ENCODE assay signal across 17 mouse cellular contexts in genomic region chr17:7666781-7667398, GRCm38 (mm10).
DNase-seq lines count a peak whose midpoint lies in the region; ATAC-seq lines count a peak whose summit lies in the region.
"Had no signal": no experiment of that assay in that cellular context is flagged by ENCODE, and none has a peak within 500 bp of the region (broad histone marks: within the 10 kb centered on the region; RNA-seq: fewer than 3 reads in every experiment).

No protein-coding gene starts in this region.

- ATAC-seq in embryonic facial prominence, embryonic 14.5 days (ENCODE audit: low read depth), result no peak
- ATAC-seq in embryonic facial prominence, embryonic 15.5 days (ENCODE audit: insufficient number of reproducible peaks, low FRiP score, low TSS enrichment, low read depth), result no peak
- ATAC-seq: forebrain, embryonic 16.5 days had no signal

- H3K4me1 ChIP-seq in embryonic facial prominence, embryonic 14.5 days (ENCODE audit: control insufficient read depth, insufficient read depth, low read length), result 0 out of 2 replicates have a peak, but pooled peaks cover 2% of the 10 kb centered on the region
- H3K4me1 ChIP-seq in embryonic facial prominence, embryonic 10.5 days, result peaks cover 18% of the 10 kb centered on the region
- peaks cover 10% of the 10 kb centered on the region; the same call in 1 of the 2 replicates for H3K4me1 ChIP-seq in embryonic facial prominence, embryonic 15.5 days
- H3K4me1 ChIP-seq: forebrain, embryonic 12.5 days had no signal

- DNase-seq in embryonic facial prominence, embryonic 14.5 days (ENCODE audit: low spot score), result peak; percentile 42
- no peak for DNase-seq in embryonic facial prominence, embryonic 10.5 days (ENCODE audit: low spot score)
- peak; percentile 17 for DNase-seq in left cerebral cortex, postnatal 4 days
- DNase-seq in left cerebral cortex, postnatal 10 days (ENCODE audit: extremely low spot score in 1 of 2, low spot score in 2 of 2), result no peak
- DNase-seq in lung, postnatal 10 days, result peak; percentile 25
- no peak for DNase-seq in lung, adult 18-20 months
- DNase-seq: adrenal gland, postnatal 10 days; cerebellum, adult 11-12 months; cerebellum, adult 9-11 months; gastrocnemius, postnatal 10 days; heart, adult 2 months; heart, postnatal 4 days had no signal

- intact Hi-C loops in left cerebral cortex, postnatal 4 days (cut with DNase I), result no loop called here
- intact Hi-C loops in left cerebral cortex, postnatal 10 days (cut with DNase I), result no loop called here

- H3K4me2 ChIP-seq in embryonic facial prominence, embryonic 14.5 days (ENCODE audit: low read depth, low read length), result no peak overlapping the region
- H3K4me2 ChIP-seq in embryonic facial prominence, embryonic 15.5 days (replicated peaks), result no peak overlapping the region
- H3K4me2 ChIP-seq: forebrain, embryonic 12.5 days; heart, embryonic 13.5 days; hindbrain, embryonic 13.5 days had no signal

- no peak overlapping the region for H3K4me3 ChIP-seq in embryonic facial prominence, embryonic 14.5 days (ENCODE audit: low read depth, low read length)
- no peak overlapping the region for H3K4me3 ChIP-seq in embryonic facial prominence, embryonic 10.5 days
- H3K4me3 ChIP-seq in embryonic facial prominence, embryonic 15.5 days (replicated peaks), result no peak overlapping the region
- H3K4me3 ChIP-seq: forebrain, embryonic 12.5 days; heart, adult 2 months; heart, embryonic 13.5 days; hindbrain, embryonic 13.5 days had no signal

- H3K9me3 ChIP-seq in embryonic facial prominence, embryonic 14.5 days (ENCODE audit: control insufficient read depth, low read length), result 0 out of 2 replicates have a peak, but pooled peaks cover 5% of the 10 kb centered on the region
- no peaks in the 10 kb centered on the region for H3K9me3 ChIP-seq in embryonic facial prominence, embryonic 10.5 days
- no peaks in the 10 kb centered on the region for H3K9me3 ChIP-seq in embryonic facial prominence, embryonic 15.5 days (replicated peaks)
- H3K9me3 ChIP-seq: forebrain, embryonic 12.5 days; heart, embryonic 13.5 days; hindbrain, embryonic 13.5 days had no signal

- WGBS in embryonic facial prominence, embryonic 14.5 days, result 62% methylated on average over 6 of the region's 6 CpGs
- 79% methylated on average over 6 of the region's 6 CpGs for WGBS in embryonic facial prominence, embryonic 10.5 days
- WGBS in embryonic facial prominence, embryonic 15.5 days, result 55% methylated on average over 6 of the region's 6 CpGs

- no peak overlapping the region for H3K9ac ChIP-seq in embryonic facial prominence, embryonic 14.5 days (ENCODE audit: low read depth, low read length)
- no peak overlapping the region for H3K9ac ChIP-seq in embryonic facial prominence, embryonic 15.5 days
- H3K9ac ChIP-seq: forebrain, embryonic 12.5 days; heart, embryonic 13.5 days; hindbrain, embryonic 13.5 days had no signal

- no peak overlapping the region for H3K27ac ChIP-seq in embryonic facial prominence, embryonic 14.5 days (replicated peaks; ENCODE audit: low read depth, low read length)
- no peak overlapping the region for H3K27ac ChIP-seq in embryonic facial prominence, embryonic 10.5 days (replicated peaks)
- H3K27ac ChIP-seq in embryonic facial prominence, embryonic 15.5 days (replicated peaks), result 0 out of 2 replicates have a peak overlapping the region, but pooled peaks have one; percentile 7
- H3K27ac ChIP-seq: forebrain, embryonic 12.5 days; heart, adult 2 months; heart, embryonic 13.5 days; hindbrain, embryonic 13.5 days had no signal

- H3K36me3 ChIP-seq in embryonic facial prominence, embryonic 14.5 days (ENCODE audit: control insufficient read depth, insufficient read depth, low read length), result no peaks in the 10 kb centered on the region
- H3K36me3 ChIP-seq in embryonic facial prominence, embryonic 10.5 days (replicated peaks), result no peaks in the 10 kb centered on the region
- H3K36me3 ChIP-seq in embryonic facial prominence, embryonic 15.5 days, result no peaks in the 10 kb centered on the region
- H3K36me3 ChIP-seq: forebrain, embryonic 12.5 days; heart, embryonic 13.5 days; hindbrain, embryonic 13.5 days had no signal

- H3K27me3 ChIP-seq in embryonic facial prominence, embryonic 14.5 days (replicated peaks; ENCODE audit: control insufficient read depth, insufficient read depth, low read length), result no peaks in the 10 kb centered on the region
- H3K27me3 ChIP-seq in embryonic facial prominence, embryonic 10.5 days (replicated peaks; ENCODE audit: low read depth, poor library complexity, severe bottlenecking), result no peaks in the 10 kb centered on the region
- no peaks in the 10 kb centered on the region for H3K27me3 ChIP-seq in embryonic facial prominence, embryonic 15.5 days
- H3K27me3 ChIP-seq: forebrain, embryonic 12.5 days; heart, embryonic 13.5 days; hindbrain, embryonic 13.5 days had no signal

Comparison
In these comparisons a context has a peak if more than half of its experiments do, and no peak if none do; other contexts are left out.
1. DNase-seq: peak in embryonic facial prominence, embryonic 14.5 days (single experiment), left cerebral cortex, postnatal 4 days (single experiment) and lung, postnatal 10 days (single experiment); none in embryonic facial prominence, embryonic 10.5 days (single experiment), left cerebral cortex, postnatal 10 days (0 of 2) and lung, adult 18-20 months (0 of 2).